Mouse (Mus musculus): ENCODE measurements around the gene Haus3.

Gene Haus3

DNA sequence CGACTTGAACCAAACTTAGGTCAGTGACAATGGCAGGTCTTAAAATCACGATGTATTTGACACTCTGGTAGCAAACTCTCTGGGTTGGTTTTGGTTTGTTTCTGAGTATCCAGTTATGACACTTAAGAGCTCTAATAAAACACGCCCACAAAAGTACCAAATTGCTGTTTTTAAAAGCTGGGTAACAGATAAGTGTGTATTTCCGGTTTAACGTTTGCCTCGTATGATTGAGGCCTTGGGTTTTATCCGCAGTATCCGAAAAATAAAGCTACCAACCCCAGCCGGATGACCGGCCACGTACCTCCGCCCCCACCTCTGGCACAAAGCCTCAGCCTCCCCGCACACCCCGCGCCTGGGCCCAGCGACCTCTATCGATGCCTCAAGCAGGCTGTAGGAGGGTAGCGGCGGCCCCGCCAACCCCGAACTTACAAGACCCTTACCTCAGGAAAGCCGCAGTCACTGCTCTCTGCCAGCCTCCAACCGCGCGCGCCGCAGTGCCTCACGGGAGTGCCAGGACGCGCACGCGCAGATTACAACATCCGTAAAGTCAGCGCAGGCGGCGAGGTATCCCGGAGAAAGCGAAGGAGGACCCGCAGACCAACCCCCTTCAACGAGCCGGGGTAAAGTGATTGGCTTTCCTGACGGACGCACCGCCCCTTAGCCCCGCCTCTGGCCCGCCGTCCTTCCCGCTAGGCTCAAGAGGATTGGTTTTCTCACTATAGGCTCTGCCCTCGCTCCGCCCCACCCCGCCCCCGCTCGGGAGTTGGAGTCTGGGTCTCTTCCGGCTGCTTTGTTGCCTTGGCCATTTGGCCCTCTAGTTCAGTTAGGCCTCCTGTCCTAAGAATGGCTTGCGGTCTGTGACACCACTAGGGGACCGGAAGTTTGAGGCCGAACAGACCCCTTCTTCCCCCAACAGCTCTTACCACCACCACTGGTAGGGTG lies at the start of gene Haus3, which contains the start of gene Poln:
Haus3 (minus strand) TSS at position 578 of the 942 bp plus-strand sequence.
Poln (minus strand) TSS at position 499 of the 942 bp plus-strand sequence.
- peak; percentile 94 for DNase-seq (ENCODE audit: low read depth in 2 of 2, low spot score in 2 of 2)

DNA sequence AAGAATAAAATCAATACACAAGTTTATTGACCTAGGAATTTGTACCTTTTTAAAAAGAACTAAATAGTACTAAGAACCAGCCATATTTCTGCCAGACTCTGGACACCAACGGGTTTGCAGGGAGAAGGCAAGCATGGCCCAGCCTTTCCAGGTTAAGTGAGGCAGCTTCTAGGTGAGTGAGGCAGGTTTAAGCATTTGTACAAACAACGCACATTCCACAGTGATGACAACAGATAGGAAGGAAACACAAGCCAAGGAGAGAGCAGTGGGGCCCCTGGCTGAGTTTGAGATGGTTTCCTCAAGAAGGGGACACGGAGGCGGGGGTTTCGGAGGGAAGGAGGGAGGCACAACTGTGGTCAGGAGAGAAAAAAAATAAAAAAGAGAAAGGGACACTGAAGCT lies 49.3 kb upstream of the Haus3 start:
- DNase-seq (ENCODE audit: low read depth in 2 of 2, low spot score in 2 of 2) = no peak

DNA sequence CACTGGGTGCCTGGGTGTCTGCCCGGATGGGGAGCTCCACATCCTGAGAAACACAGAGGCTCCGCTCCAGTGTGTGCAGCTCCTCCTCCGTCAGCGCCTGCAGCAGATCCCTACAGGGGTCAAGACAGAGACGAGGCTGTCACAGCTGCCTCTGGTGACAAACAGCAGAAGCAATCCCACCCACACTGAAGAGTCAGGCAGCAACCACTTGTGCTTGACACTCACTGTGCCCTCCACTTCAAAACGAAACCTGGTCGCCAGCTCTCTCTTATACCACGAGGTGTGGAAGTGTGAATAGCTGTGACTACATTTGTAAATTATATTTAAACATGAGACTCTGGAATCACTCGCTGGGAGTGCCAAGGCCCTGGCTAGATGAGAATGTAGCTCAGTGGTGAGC lies 48.4 kb upstream of the Haus3 start:
- no peak for DNase-seq (ENCODE audit: low read depth in 2 of 2, low spot score in 2 of 2)

DNA sequence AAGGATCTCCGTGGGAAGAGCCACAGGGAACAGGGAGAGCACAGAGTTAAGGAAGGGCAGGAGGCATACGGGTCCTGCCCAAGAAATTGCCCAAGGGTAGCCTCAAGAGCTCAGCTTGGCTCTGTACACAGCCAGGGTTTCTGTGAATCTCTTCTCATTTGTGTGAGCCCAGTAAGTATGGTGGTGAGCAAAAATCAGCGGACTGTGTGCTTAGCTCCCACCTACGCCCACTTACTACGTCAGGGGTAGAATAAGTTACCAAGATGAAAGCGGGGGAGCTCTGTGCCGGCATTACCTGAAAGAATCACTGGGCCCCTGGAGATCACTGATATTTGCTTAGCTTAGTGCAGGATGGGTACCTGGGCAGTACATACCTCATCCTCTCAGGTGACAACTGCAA lies 46.7 kb upstream of the Haus3 start:
- DNase-seq (ENCODE audit: low read depth in 2 of 2, low spot score in 2 of 2) = no peak

DNA sequence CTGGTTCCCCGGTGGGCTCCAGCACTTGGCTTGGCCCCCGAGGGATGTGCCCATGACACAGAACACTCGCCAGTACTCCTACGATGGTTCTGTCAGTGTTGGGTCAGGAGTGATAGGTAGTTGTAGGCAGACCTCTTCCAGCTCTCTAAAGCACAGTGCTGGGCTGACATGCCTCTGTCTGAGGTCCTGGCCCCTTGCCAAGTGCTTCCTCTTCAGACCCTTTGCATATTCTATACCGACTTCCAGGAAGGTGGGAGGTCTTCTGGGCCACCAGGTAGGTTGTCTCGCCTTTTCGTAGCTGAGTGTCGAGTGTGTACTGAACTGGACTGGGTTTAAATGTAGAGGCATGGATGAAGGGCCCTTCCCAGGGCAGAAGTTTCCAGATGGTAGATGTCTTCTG lies 44.3 kb upstream of the Haus3 start:
- no peak for DNase-seq (ENCODE audit: low read depth in 2 of 2, low spot score in 2 of 2)

DNA sequence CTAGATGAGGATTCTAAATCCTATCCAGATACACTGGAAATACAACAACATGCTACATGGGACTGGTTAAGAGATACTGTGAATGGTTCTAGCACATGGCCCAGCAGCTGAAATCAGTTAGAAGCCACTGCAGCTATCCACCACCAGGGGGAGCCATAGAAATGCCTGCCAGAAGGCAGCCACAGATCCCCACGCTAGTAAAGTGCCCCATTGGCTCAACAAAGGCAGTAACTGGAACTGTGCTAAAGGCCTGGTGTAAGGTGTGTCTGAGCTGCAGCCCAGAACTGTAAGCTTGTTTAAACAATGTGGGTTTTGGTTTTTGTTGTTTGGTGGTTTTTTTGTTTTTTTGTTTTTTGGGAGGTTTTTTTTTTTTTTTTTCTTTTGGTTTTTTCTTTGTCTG lies 41.0 kb upstream of the Haus3 start:
- peak; percentile 74 to 83 for DNase-seq (ENCODE audit: low read depth in 2 of 2, low spot score in 2 of 2)

DNA sequence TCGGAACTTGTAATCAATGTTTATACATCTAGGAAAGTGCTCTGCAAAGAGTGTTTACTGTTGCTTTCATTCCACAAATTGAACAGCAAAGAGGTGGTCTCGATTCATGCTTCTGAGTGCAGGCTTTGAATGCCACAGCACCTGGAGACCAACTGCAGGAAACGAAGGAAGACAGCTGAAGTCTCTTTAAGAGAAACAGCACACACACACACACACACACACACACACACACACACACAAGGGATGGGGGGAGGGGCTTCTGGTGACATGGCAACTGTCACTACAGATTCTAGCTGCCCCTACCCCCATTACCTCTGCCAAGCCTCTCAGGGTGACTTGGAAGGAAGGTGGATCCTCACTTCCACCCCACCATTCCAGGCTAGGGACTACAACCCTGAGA lies 38.2 kb upstream of the Haus3 start:
- no peak for DNase-seq (ENCODE audit: low read depth in 2 of 2, low spot score in 2 of 2)

DNA sequence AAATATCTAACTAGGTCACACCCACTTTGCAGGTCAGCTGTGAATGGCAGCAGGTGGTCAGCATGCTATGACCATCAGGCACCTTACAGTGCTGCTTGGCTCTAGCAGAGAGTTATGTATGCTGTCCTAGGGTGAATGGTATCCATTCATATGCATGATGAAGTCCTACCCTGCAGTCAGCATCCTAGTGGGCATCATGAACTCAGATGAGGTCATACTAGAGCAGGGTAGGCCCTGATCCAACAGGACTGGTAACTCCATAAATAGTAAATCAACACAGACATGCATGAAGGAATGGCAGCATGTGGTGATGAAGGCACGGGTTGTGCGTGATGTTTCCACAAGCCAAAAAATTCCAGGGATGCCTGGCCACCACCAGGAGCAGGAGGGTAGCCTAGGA lies 36.5 kb upstream of the Haus3 start:
- DNase-seq (ENCODE audit: low read depth in 2 of 2, low spot score in 2 of 2) = no peak

DNA sequence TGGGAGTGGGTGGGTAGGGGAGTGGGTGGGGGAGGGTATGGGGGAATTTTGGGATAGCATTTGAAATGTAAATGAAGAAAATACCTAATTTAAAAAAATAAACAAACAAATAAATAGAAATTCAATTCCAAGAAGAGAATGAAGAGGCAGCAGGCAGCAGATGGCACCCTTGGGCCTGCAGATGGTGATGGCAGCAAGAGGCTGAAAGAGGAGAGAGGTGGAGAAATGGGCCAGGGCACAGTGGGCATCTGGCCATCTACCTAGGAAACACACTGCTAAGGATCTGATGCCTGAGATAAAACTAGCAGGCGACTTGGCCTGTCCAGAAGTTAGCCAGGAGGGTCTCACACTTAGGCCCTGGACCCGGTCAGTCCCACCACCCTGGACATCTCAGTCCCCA lies 35.6 kb upstream of the Haus3 start:
- no peak for DNase-seq (ENCODE audit: low read depth in 2 of 2, low spot score in 2 of 2)

DNA sequence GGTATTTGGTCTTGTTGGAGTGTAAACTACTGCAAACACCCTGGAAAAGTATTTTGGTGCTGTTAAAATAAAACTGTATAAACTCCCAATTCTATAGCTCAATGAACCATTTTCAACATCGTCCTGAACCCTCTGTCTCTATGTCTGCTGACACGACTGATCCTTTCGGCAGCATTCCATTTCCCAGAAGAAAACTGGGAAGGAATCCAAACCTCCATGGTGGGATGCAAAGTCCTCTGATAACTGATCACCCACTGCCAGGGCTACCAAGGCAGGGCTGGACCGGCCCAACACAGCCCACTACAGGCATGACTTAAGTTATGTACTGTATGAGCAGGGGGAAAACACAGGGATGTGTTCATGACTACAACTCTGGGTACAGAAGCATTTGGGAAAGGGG lies 32.7 kb upstream of the Haus3 start:
- DNase-seq (ENCODE audit: low read depth in 2 of 2, low spot score in 2 of 2) = no peak

DNA sequence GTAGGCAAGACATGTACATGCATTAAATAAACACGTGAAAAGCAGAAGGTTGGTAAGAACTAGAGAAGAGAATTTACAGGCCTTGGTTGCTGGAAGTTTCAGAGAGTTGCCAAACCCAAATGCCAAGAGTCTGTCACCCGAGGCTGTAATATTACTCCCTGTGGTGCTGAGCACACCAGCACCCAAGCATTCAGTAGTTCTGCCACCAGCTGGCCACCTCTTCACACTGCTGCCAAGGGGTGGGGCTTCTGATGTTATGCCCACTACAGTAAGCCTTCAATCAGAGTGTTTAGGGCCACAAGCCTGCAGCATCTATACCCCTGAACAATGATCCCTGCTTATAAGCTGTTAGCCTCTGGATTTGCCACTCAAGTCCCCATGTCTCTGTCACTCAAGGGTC lies 32.1 kb upstream of the Haus3 start:
- DNase-seq (ENCODE audit: low read depth in 2 of 2, low spot score in 2 of 2) = no peak

DNA sequence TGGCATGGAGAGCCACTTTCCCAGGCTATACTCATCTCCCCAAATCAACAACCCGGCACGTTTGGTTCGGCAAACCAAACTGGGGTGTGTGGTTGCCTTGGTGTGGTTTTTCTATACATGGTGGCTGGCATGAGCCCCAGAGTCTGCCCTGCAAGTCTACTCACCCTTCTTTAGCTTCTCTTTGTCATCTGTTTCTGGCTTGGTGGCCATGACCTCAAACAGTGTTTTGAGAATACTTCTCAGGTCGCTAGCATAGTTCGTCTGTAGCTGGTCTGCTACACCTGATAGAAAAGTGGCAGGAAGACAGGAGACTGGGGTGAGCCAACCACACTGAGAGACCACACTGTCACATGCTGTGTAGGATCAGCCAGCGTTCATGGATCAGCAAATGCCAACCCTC lies 29.3 kb upstream of the Haus3 start:
- peak; percentile 56 to 66 for DNase-seq (ENCODE audit: low read depth in 2 of 2, low spot score in 2 of 2)

DNA sequence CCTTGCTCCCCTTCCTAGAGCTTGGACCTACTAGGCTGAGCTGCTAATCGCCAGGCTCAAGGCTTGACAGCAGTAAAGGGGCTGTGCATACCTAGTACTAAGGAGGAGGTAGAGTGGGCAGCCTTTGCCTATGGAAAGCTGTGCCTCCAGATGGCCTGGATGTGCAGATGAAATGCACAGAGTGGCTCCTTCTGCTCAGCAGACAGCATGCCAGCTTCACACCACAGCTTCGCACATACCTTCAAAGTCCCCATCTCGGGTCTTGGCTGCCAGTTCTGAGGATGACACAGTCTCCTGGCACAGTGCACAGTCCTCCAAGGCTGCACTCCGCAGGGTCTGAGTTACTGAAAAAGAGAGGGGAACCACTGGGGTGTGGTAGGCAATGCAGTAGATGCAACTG lies 27.9 kb upstream of the Haus3 start:
- no peak for DNase-seq (ENCODE audit: low read depth in 2 of 2, low spot score in 2 of 2)

DNA sequence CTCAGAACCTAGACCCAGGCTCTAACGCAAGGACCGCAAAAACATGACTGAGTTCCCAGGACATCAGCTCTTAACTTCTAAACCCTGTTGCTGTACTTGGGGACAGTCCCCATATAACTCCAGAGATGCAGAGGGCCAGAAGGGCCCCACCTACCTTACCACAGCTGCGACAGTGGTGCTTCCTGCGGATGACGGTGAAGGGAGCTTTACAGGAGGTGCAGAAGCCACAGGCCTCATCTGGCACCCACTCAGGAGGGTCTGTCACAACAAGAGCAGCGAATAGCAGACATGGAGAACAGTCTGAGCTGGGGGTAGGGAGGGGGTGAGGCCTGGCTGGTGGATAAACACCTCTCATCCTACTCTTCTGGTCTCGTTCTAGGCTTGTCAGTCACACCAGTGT lies 27.1 kb upstream of the Haus3 start:
- DNase-seq (ENCODE audit: low read depth in 2 of 2, low spot score in 2 of 2) = peak; percentile 85 to 89

DNA sequence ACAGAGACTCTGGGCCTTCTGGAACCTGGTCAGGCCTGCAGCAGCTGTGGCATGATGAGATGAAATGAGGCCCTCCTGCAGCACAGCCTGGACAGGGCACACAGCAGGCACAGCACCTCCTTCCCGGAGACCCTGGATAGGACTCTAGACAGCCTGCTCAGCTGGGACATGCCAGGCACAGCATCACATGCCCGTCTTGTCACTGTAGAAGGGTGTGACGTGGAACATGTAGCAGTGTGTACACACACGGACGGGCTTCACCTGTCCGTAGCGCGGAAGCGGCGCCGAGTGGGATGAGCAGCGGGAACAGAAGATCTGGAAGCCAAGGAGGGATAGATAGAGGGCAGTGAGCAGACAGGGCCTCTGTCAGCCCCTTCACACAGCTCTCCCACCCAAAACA lies 26.5 kb upstream of the Haus3 start:
- DNase-seq (ENCODE audit: low read depth in 2 of 2, low spot score in 2 of 2) = no peak

DNA sequence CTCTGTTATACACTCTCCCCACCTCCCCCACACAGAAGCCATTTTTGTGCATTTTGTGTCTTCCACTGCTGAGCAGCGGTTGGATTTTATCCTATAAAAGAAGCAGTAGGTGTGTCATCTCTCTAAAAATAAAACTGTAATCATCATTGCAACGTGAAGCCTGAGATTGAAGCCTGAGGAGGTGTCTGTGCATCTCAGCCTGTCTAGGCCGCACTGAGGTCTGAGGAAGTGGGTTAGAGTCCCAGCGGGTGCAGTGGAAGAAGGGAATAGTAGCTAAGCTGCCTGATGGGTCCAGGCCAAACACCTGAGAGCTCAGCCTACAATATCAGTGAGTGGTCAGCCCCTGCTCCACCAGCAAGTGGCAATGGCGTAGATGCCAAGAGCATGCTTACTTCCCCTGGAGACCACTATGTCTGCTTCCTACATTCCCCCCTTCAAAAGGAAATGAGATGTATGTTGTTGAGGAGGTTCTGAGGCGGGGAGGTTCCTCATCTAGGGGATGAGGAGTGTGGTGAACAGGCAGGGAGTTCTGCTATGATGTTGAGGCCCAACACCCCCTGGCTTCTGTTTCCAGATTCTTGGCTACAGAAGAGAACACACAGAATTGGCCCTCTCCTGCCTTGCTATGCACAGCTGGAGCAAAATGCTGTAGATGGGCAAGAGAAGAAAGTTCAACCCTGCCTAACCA lies 25.8 kb upstream of the Haus3 start:
- DNase-seq (ENCODE audit: low read depth in 2 of 2, low spot score in 2 of 2) = no peak

DNA sequence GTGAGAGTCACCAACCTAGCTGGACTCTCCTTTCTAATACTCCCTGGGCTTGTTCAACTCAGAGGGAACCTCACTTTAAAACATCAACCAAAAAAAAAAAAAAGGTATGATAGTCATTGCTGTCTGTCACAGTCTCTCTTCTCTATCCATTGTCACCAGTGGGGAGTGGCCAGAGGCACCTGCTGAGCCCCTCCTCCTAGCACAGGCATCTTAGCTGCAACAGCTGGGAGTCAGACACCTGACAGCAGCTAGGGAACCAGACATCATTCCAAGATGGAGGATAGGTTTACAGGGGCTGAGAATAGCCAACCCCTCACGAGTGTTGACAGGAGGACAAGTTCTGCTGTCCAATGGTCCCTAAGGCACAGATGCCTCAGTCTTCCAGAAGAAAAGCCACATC lies 25.1 kb upstream of the Haus3 start:
- no peak for DNase-seq (ENCODE audit: low read depth in 2 of 2, low spot score in 2 of 2)

DNA sequence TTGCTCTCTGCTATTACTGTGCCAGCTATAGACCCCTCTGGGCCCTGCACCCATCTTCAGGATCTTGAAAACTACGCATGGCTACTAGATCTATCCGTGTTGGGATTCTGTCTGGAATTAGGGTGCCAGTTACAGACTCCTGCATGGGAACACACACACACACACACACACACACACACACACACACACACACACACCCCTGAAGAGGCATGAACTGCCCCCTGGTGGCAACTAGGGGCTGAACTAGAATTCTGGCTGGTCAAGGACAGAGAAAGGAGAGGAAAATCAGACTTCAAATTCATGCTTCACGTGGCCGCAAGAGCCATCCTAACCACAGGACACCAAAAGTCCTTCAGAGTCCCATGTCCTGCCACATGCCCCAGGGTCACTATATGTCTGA lies 22.5 kb upstream of the Haus3 start:
- no peak for DNase-seq (ENCODE audit: low read depth in 2 of 2, low spot score in 2 of 2)

DNA sequence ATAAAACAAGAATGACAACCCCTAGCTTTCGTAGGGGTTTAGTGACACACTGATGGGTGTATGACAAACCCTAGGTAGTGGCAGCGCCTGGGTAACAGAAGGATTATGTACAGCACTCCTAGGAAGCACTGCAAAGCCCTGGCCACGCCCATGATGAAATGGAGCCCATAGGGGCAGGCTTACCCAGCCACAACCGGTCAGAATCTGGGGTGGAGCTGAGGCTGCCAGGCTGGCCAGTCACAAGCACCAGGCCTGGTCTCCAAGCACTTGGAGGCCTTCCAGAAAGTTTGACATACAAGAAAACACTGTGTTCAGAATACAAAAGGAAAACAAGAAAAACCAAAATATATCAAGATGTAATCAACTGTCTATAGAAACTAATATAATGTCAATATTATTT lies 21.7 kb upstream of the Haus3 start:
- no peak for DNase-seq (ENCODE audit: low read depth in 2 of 2, low spot score in 2 of 2)

DNA sequence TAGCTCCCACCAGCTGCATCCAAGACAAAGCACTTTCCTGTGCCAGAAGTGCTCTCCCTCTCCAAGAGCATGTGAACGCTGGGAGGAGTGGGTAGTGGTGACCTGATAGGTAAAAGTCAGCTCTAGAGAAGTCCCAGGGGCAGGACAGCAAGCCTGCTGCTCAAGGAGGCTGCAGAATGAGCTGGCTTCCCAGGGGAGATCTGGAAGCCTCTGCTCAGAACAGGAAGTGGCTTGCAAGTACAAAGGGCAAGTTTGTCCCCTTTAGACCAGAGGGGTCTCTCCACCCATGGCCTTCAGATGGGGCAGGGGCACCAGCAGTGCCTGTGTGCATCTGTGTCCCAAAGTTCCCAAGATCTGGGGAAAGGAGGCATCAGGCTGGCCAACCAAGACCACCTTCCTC lies 20.2 kb upstream of the Haus3 start:
- no peak for DNase-seq (ENCODE audit: low read depth in 2 of 2, low spot score in 2 of 2)

DNA sequence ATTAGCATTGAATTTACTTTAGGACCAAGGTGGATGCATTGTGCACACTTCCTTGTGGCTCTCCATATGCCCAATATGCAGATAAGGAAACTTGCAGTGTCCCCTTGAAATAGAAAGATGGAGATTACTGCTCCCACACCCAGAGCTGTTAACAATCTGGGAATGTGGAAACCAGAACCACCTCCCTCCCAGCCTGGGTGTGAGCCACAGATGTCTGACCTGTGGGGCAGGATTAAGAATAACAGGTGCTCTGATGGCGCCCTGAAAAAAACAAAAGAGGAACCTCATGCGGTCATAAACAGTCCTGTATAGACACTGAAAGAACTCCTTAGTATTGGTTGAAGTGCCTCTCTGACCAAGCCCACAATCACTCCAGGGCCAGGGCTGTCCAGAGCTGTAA lies 19.5 kb upstream of the Haus3 start:
- no peak for DNase-seq (ENCODE audit: low read depth in 2 of 2, low spot score in 2 of 2)

DNA sequence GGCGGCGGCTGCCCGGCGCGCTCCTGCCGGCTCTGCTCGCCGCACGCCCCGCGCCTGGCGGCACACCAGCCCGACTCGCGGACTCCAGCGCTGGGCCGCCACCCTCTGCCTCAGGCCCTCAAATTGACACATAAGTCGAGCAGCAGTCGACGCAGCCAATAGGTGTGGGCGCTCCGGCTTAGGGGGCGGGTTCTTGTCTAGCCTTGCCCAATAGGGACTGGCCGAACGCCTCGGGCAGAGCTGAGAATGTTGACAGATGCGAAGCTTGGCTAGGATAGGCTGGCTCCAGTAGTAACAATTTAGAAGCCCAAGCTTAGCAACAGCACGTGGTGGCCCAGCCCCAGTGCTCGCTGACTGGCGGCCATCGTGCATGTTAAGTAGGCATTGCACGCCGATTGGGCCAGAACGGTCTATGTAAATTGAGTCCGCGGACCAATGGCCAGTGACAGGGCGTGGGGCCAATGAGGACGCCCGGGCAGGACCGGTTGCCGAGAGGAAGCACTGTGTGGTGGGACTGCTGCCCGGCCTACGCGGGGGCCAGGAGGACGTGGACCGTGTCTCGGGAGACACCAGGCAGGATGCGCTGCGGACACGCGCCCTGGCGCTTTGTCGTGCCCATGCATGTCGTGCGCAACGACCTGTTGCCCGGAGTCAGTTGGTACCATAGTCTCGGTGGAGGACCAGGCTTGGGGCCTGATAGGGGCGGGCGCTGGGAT lies 18.4 kb upstream of the Haus3 start, which contains the start of gene Mxd4:
Mxd4 (minus strand) TSS at position 120 of the 716 bp plus-strand sequence.
- peak; percentile 94 to 95 for DNase-seq (ENCODE audit: low read depth in 2 of 2, low spot score in 2 of 2)
